Mouse (Mus musculus): ENCODE measurements around the gene 2310061I04Rik.

The 2310061I04Rik gene

DNA sequence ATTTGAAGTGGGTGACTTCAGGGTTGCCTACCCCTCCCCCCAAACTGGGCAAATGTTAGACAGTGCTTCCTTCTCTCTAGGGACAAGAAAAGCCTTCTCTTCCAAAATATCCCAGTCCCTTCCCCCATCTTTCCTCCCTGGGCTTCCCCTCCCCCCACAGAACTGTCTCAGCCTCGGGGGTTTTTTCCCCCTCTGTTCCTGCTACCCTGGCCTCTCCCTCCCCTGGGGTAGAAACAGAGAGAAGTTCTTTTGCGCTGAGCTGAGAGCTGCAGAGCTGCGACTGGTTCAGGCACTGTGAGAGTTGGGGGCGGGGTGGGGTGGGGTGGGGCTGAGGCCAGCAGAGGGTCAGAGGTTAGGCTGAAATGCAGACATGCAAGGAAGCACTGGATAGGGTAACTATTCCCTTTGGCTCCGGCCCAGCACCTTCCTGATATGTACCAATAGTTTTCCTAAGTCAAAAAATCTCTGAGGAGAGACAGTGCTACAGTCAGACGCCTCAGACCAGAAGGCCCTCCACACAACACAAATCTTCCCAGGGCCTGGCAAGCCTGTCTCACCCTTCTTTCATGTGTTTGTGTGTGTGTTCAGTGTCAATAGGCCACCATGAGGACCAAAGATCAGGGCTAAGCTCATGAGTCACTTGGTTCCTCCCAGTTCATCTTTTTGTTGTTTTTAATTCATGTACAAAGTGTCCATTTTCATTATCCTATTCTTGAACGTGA lies 27.7 kb downstream of the 2310061I04Rik start:
- no peak for DNase-seq

DNA sequence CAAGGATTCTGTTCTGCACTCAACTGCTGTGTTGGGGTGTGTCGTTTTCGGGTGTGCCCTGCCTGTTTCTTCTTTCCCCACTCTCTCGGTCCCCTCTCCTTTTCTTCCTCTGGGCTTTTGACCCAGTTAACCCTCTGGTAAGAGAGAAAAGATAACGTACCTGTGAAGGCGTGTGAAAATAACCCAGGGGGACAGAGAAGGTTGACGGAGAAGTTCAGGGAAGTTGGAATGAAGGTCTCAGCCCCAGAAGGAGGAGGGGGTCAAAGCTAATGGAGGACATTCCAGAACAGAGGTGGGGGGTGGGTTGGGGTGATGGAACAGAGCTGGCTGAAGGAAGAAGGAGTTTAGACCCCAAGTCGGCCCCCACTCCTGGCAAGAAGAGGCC lies 28.3 kb downstream of the 2310061I04Rik start:
- DNase-seq: no peak

DNA sequence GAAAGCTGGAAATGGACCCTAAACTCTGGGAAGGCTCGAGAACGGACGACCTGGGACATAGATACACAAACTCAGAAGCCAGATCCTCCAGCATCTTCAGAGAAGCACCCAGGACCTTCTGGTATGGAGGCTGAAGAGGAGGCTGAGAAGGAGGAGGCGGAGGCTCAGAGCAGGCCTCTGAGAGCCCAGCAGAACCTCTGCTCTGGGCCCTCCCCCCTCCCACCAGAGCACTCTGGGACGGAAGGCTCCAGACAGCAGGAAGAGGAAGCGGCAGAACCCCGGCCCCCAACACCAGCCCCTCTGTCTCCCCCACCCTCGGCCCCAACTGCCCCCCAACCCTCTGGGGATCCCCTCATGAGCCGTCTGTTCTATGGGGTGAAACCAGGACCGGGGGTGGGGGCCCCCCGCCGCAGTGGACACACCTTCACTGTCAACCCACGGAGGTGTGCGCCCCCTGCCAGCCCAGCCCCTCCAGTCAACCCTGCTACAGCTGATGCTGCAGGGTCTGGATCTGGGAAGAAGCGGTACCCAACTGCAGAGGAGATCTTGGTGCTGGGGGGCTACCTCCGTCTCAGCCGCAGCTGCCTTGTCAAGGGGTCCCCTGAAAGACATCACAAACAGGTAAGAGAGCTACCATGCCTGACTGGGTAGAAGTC lies 28.9 kb downstream of the 2310061I04Rik start:
- no peak for DNase-seq

DNA sequence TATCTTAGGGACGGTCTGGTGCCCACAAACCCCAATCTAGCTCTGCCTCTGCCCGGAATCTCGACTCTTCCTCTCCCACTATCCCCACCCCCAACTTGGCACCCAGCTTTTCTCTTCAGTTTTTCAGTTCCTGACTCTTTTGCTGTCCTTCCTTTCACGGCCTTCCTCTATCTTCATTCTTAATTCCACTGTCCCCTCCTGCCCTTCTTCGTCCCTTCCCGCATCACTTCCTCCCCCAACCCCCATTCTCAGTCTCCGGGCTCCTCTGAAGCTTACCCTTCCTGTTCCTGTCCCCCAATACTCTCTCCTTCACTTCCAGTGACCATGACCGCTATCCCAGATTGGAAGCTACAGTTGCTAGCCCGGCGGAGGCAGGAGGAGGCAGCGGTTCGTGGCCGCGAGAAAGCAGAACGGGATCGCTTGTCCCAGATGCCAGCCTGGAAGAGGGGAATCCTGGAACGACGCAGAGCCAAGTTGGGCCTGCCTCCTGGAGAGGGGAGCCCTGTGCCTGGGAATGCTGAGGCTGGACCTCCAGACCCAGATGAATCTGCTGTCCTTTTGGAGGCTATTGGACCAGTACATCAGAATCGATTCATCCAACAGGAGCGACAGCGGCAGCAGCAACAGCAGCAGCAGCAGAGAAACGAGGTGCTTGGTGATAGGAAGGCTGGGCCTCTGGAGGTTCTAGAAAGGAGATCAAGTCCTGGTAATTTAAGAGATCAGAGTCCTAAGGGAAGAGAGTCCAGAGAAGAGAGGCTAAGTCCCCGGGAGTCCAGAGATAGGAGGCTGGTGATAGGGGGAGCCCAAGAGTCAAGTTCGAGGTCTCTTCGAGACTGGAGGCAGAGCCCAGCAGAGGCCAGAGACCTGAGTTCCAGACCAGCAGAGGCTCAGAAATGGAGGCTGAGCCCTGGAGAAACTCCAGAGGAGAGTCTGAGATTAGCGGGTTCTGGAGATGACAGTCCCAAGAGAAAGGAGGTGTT lies 30.0 kb downstream of the 2310061I04Rik start:
- DNase-seq: no peak

DNA sequence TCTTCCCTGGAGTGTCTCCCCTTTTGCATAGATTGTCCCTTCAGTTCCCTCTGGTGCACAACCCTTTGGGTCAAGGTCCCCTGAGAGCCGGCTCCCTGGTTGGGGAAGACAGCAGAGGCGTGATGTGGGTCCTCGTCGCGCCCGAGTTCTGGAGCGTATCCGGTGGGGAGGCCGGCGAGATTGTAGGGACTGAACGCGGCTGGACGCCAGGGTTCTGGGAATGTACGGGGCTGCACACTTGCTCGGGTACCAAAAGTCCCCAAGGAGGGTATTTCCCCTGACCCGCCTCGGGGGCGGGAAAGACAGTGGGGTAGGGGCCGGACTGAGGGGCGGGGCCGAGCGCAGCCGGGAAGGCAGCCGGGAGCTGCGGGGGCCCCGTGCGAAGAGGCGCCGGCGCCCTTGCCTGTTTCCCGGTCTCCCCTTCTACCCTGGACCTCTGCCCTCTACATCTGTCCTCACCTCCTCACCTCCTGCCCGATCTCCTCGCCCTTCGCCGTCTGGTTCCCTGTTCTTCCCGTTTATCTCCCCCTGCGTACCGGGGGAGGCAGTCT lies 30.9 kb downstream of the 2310061I04Rik start:
- peak; percentile 18 to 29 for DNase-seq

DNA sequence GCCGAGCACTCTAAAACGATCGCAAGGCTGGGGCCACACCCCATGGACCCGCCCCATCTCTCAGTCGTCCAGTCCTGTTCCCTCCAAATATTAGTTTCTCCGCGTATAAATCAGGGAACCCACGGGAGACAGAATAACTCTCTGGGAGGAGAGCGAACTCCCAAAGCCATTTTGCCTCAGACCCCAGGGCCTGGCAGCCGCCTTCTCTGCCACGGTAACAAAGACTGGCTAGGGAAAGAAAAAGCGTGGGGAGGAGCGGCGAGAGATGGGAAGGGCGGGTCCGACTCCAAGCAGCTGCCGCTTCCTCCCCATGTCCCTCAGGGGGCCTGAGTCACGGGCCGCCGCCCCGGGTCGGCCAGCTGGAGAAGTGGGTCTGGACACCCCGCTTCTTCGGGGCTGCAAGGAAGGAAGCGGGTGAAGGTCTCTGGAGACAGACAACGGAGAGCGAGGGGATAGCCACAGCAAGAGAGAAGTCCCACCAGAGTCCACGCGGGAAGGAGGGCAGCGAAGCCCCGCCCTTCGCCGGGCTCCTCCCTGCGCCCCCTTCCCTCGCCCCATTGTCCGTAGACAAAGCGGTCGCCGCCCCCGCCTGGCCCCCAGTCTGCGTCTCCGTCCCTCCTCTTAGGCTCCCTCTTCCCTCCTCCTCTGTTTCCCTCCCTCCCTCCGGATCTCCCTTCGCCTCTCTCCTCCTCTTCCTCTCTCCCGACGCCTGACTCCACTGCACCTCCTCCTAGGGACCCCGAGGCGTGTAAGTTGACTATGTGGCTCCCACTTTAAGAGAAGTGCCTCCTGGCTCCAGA lies 31.6 kb downstream of the 2310061I04Rik start, which contains the start of gene Ppp1r18:
Gene Ppp1r18, plus strand, starts transcription at position 113 of the 800 bp plus-strand sequence.
- DNase-seq: no peak

DNA sequence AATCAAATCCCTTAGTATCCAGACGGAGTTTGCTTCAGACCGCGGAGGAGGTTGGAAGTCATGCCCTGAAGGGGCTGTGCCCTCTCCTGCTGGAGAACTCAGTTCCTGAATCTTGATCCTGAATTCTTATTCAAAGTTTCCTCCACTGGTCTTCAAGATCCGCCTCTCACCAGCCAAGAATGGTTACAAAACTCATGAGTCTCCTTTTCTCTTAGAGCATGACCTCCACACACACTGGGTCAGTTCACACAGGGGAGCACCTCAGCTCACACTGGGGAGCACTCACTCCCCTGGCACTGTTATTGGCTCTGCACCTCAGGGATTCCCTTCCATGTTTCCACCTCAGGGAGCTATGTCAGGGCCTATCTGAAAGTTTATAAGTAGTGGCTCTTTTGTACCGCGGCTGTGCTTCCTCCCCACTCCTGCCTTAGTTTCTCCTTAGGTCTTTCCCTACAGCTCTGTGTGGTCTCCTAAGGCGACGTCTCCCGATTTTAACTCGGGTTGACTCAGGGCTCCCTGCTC lies 32.3 kb downstream of the 2310061I04Rik start:
- no peak for DNase-seq

DNA sequence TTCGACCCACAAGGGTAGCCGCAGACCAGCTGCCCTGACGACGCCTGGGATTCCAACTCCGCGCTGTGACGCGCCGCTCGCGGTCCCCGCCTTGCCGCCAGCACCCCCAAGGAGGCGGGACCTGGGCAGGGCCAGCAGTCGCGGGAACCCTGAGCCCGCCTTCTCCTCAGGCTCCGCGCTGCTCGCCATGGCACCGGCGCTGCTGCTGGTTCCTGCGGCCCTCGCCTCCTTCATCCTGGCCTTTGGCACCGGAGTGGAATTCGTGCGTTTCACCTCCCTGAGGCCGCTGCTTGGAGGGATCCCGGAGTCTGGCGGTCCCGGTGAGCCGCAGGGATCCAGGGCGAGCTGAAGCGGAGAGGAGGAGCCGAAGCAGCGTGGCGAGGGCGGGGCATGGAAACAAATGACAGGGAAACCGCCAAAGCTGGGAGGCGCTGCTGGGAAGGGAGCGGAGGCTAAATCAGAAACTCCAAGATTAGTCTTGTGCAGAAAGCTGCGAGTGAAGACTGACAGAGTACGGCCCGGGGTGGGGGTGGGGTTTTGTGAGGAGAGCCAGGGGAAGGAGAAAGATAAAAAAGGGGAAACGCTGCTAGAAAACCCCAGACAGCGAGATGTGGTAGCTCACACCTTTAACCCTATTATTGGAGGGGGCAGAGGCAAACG lies 35.9 kb downstream of the 2310061I04Rik start, which contains the start of gene Nrm:
Gene Nrm, plus strand, starts transcription at position 121 of the 660 bp plus-strand sequence.
- peak; percentile 87 to 89 for DNase-seq

DNA sequence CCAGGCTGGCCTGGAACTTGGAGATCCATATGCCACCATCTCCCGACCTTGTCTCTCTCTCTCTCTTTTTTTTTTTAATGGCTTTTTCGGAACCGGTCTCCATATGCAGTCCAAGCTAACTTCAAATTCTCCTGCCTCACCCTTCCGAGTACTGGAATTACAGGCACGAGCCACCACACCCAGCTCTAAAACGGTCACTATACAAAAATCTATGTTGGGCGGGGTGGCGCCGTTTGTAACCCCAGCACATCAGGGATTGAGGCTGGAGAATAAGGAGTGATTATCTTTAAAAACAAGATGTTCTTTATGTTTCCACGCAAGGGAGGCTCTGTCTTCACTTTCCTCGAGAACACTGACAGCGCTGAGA lies 36.4 kb downstream of the 2310061I04Rik start:
- no peak for DNase-seq

DNA sequence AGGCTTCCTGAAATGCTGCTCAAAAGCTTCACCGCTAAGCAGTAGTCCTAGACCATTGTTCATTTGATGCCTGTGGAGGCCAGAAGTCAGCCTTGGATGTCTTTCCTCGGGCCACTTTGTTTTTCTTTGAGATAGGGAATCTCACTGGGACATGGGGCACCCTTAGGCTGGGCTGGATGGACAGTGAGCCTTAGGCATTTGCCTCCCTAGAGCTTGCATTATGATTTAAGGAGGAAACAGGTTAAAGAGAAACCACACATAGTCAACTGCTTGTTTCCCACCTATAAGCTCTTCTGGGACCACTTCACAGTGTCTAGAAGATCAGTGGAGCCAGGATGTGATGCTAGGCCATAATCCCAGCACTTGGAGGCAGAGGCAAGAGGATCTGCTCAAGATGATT lies 37.4 kb downstream of the 2310061I04Rik start:
- DNase-seq: no peak

DNA sequence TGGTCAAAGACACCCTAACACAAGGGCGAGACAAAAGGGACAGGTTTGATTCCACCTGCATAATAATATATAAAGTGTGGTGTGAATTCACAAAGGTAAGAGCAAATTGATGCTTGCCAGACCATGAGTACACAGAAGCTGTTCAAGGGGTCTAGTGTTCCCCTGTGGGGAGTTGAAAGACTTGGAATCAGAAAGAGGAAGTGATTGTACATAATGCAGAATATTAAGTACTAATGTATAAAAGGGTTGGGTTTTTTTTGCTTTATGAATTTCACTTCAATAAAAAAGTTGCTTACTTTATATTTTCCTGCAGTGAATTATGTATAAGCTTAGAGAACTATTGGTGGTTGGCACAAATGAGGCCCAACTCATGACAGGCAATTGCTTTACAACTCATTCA lies 37.9 kb downstream of the 2310061I04Rik start:
- DNase-seq: no peak

DNA sequence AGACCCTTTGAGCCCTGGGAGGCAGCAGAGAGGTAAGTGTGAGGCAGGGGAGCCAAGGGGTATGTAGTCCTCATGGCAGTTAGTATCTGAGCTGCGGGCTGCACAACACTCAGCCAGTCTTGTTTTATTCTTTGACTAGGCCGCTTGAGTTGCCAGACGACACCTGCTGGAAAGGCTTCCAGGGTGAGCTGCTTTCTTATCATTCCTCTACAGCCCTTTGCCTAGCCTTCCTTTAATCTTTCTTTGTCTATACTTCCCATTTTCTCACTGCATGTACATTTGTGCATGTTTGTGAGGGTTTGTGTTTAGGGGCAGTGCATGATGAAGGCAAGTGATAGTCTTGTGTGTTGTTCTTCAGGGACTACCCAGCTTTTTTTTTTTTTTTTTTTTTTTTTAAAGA lies 46.3 kb downstream of the 2310061I04Rik start:
- no peak for DNase-seq

DNA sequence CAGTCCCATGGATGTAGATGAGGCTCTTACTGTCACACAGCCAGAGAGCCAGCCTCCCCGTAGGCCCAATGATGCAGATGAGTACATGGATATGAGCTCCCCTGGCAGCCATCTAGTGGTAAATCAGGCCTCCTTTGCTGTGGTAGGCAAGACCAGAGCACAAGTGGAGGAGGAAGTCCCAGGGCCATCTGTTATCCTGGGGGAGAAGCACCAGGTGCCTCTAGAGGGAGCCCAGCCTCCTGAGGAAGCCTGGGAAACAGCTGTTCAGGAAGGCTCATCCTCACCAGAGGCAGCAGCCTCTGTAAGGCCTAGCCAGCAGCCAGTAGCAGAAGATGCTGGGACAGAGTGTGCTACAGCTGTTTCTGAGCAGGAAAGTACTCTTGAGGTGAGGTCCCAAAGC lies 49.1 kb downstream of the 2310061I04Rik start:
- DNase-seq: no peak

DNA sequence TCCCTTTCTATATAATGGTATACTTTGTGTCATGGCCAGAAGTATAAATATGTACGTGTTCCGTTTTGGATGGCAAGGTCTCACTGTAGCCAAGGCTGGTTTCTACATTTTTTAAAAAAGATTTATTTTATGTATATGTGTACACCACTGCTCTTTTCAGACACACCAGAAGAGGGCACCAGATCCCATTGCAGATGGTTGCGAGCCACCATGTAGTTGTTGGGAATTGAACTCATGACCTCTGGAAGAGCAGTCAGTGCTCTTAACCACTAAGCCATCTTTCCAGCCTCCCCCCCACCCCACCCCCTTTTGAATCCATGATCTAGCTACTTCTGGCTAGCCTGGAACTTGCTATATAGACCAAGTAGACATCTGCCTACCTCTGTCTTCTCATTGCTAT lies 53.7 kb downstream of the 2310061I04Rik start:
- no peak for DNase-seq
